ENCODE assay signal across 26 mouse cellular contexts in the genomic region with DNA sequence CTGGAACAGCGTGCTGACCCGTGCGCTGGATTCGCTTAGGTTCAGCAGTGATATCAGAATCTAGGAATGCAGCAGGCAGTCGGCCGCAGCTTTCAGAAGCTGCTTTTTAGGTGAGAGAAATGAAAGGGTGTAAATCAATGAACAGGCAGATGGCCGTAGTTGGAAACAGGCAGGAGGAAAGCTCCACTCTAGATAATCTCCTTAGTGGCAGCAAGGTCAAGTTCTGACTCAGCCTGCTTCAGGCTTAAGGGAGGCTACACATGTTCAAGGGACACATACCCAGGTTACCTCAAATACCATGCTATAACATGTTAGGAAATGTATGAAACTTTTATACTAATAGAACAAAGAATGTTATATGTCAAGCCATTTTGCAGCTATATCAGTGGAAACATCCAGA. TPM values are rescaled to one million over a fixed set of nuclear protein-coding genes. Genes with fewer than 3 reads are reported as not detected.
DNase-seq lines count a peak whose midpoint lies in the region; ATAC-seq and TF ChIP-seq lines count a peak whose summit lies in the region.
"Had no signal": no experiment of that assay in that cellular context is flagged by ENCODE, and none has a peak within 500 bp of the region (broad histone marks: within the 10 kb centered on the region; RNA-seq: fewer than 3 reads in every experiment).

No protein-coding gene starts in this region.

- no peak overlapping the region for H3K27ac ChIP-seq in midbrain, embryonic 12.5 days (replicated peaks)
- H3K27ac ChIP-seq in midbrain, embryonic 10.5 days (replicated peaks), result no peak overlapping the region
- H3K27ac ChIP-seq in liver, postnatal 0 days (ENCODE audit: low read depth), result no peak overlapping the region
- H3K27ac ChIP-seq: embryonic facial prominence, embryonic 15.5 days; forebrain, embryonic 10.5 days; heart, adult 2 months; hindbrain, embryonic 15.5 days had no signal

- H3K27me3 ChIP-seq in midbrain, embryonic 12.5 days, result no peaks in the 10 kb centered on the region
- no peaks in the 10 kb centered on the region for H3K27me3 ChIP-seq in midbrain, embryonic 10.5 days (ENCODE audit: low read depth, poor library complexity, severe bottlenecking)
- no peaks in the 10 kb centered on the region for H3K27me3 ChIP-seq in liver, postnatal 0 days (ENCODE audit: insufficient read depth, low read length)
- H3K27me3 ChIP-seq: embryonic facial prominence, embryonic 15.5 days; heart, embryonic 12.5 days; hindbrain, embryonic 15.5 days had no signal

- no peak overlapping the region for H3K4me2 ChIP-seq in midbrain, embryonic 12.5 days (replicated peaks)
- no peak overlapping the region for H3K4me2 ChIP-seq in liver, postnatal 0 days (ENCODE audit: low read depth, low read length)
- H3K4me2 ChIP-seq: embryonic facial prominence, embryonic 15.5 days; heart, embryonic 12.5 days; hindbrain, embryonic 15.5 days had no signal

- TF ChIP-seq EP300 in liver, postnatal 0 days (IDR thresholded peaks at IDR 0.05; ENCODE audit: low read depth), result no peak

- no peaks in the 10 kb centered on the region for H3K9me3 ChIP-seq in midbrain, embryonic 12.5 days
- no peaks in the 10 kb centered on the region for H3K9me3 ChIP-seq in midbrain, embryonic 10.5 days (replicated peaks)
- no peaks in the 10 kb centered on the region for H3K9me3 ChIP-seq in liver, postnatal 0 days (ENCODE audit: low read length)
- H3K9me3 ChIP-seq: embryonic facial prominence, embryonic 15.5 days; forebrain, embryonic 10.5 days; heart, embryonic 12.5 days; hindbrain, embryonic 15.5 days had no signal

- H3K4me1 ChIP-seq in midbrain, embryonic 12.5 days, result peaks cover 14% of the 10 kb centered on the region
- H3K4me1 ChIP-seq in midbrain, embryonic 10.5 days, result peaks cover 22% of the 10 kb centered on the region
- H3K4me1 ChIP-seq in liver, postnatal 0 days (ENCODE audit: insufficient read depth), result peaks cover 10% of the 10 kb centered on the region

- H3K36me3 ChIP-seq in midbrain, embryonic 12.5 days, result no peaks in the 10 kb centered on the region
- H3K36me3 ChIP-seq in midbrain, embryonic 10.5 days, result no peaks in the 10 kb centered on the region
- H3K36me3 ChIP-seq in liver, postnatal 0 days (replicated peaks; ENCODE audit: insufficient read depth, low read length), result no peaks in the 10 kb centered on the region
- H3K36me3 ChIP-seq: embryonic facial prominence, embryonic 15.5 days; forebrain, embryonic 10.5 days; heart, embryonic 12.5 days; hindbrain, embryonic 15.5 days had no signal

- peak; percentile 5 for DNase-seq in embryo, embryonic 10.5 days (ENCODE audit: low spot score)
- DNase-seq in embryo, embryonic 11 days, result no peak
- no peak for DNase-seq in midbrain, embryonic 10.5 days (ENCODE audit: low spot score)
- peak; percentile 18 for DNase-seq in R1 (ENCODE audit: low read depth, low spot score)
- no peak for DNase-seq in liver, postnatal 0 days
- DNase-seq in right cerebral cortex, postnatal 14 days, result no peak
- DNase-seq: adrenal gland, adult 2 months; adrenal gland, postnatal 25 days; B cell, adult 2 months; cerebellum, adult 18-20 months; cerebellum, adult 9-11 months; cerebellum, postnatal 36 days; gastrocnemius, postnatal 10 days; heart, adult 2 months; heart, postnatal 36 days had no signal

- TF ChIP-seq CTCF in liver, postnatal 0 days (IDR thresholded peaks at IDR 0.05; ENCODE audit: low read depth), result no peak

- H3K9ac ChIP-seq in midbrain, embryonic 12.5 days (replicated peaks), result 0 out of 2 replicates have a peak overlapping the region, but pooled peaks have one; percentile 21
- H3K9ac ChIP-seq in liver, postnatal 0 days (replicated peaks), result no peak overlapping the region
- H3K9ac ChIP-seq: embryonic facial prominence, embryonic 15.5 days; heart, embryonic 12.5 days; hindbrain, embryonic 15.5 days had no signal

- no peak for ATAC-seq in midbrain, embryonic 12.5 days (ENCODE audit: low FRiP score, low read depth)
- no peak for ATAC-seq in liver, postnatal 0 days
- ATAC-seq: CD4-positive, CD25-positive, alpha-beta regulatory T cell, adult 4 months; forebrain, embryonic 16.5 days; Patski had no signal

- H3K4me3 ChIP-seq in midbrain, embryonic 12.5 days, result no peak overlapping the region
- H3K4me3 ChIP-seq in midbrain, embryonic 10.5 days, result no peak overlapping the region
- H3K4me3 ChIP-seq in liver, postnatal 0 days (ENCODE audit: low read depth, low read length), result no peak overlapping the region
- H3K4me3 ChIP-seq: embryonic facial prominence, embryonic 15.5 days; erythroblast, embryonic 14.5 days; forebrain, embryonic 10.5 days; heart, adult 2 months; heart, embryonic 12.5 days; hindbrain, embryonic 15.5 days had no signal

- 71% methylated on average over 7 of the region's 7 CpGs for WGBS in midbrain, embryonic 12.5 days
- WGBS in midbrain, embryonic 10.5 days, result 80% methylated on average over 7 of the region's 7 CpGs
- WGBS in liver, postnatal 0 days (ENCODE audit: insufficient replicate concordance), result 71% methylated on average over 7 of the region's 7 CpGs

RNA-seq across cellular contexts. Expression of a gene that starts 2.7 kb away (rescaled TPM):
- 56.0 and 57.9 TPM in 2 replicates for polyA plus RNA-seq in midbrain, embryonic 12.5 days (2016; fragmentation: Nextera tagmentation; extraction: Ambion mirVana)
- 29.9 and 42.0 TPM in 2 replicates for polyA plus RNA-seq in midbrain, embryonic 10.5 days (2016; fragmentation: Nextera tagmentation; extraction: Ambion mirVana)
- 8.8 and 9.4 TPM in 2 replicates for polyA plus RNA-seq in liver, postnatal 0 days (2015; fragmentation: Nextera tagmentation; extraction: Ambion mirVana)

RNA-seq across cellular contexts. Expression of a gene that starts 11.0 kb away (rescaled TPM):
- 67.6 and 72.1 TPM in 2 replicates for polyA plus RNA-seq in midbrain, embryonic 12.5 days (2016; fragmentation: Nextera tagmentation; extraction: Ambion mirVana)
- 61.0 and 62.6 TPM in 2 replicates for polyA plus RNA-seq in midbrain, embryonic 10.5 days (2016; fragmentation: Nextera tagmentation; extraction: Ambion mirVana)
- 10.8 and 13.2 TPM in 2 replicates for polyA plus RNA-seq in liver, postnatal 0 days (2015; fragmentation: Nextera tagmentation; extraction: Ambion mirVana)

RNA-seq across cellular contexts. Expression of a gene that starts 11.1 kb away (rescaled TPM):
- polyA plus RNA-seq in midbrain, embryonic 12.5 days (2016; fragmentation: Nextera tagmentation; extraction: Ambion mirVana), result not detected in 2 replicates
- polyA plus RNA-seq in midbrain, embryonic 10.5 days (2016; fragmentation: Nextera tagmentation; extraction: Ambion mirVana), result 0.09 TPM in 1 of 2 replicates, not detected in the other
- not detected in 2 replicates for polyA plus RNA-seq in liver, postnatal 0 days (2015; fragmentation: Nextera tagmentation; extraction: Ambion mirVana)
- polyA plus RNA-seq: adrenal gland, adult 2 months; embryonic facial prominence, embryonic 11.5 days; embryonic facial prominence, embryonic 15.5 days; erythroblast, embryonic 14.5 days; forebrain, embryonic 10.5 days; heart, adult 2 months; heart, embryonic 12.5 days; hindbrain, embryonic 11.5 days; Patski had no signal

Comparison
In these comparisons a context has a peak if more than half of its experiments do, and no peak if none do; other contexts are left out.
1. DNase-seq: peak in embryo, embryonic 10.5 days (single experiment) and R1 (single experiment); none in embryo, embryonic 11 days (single experiment), midbrain, embryonic 10.5 days (single experiment), liver, postnatal 0 days (single experiment) and right cerebral cortex, postnatal 14 days (single experiment).